Mouse (Mus musculus) heart, adult 11 months (tissue): Measurements from ENCODE around the gene Foxi1.
"Not testable (repeated sequence)": the region's sequence is repeated elsewhere in the genome, so short reads cannot be mapped to it uniquely, and the experiment has no call there.

Experiments used
- DNase-seq: peaks from one replicate; pipeline ENCODE4 v3.0.0; 2022

Gene Foxi1

GRCm38 (mm10) chr11:34207989-34208388 lies at the start of gene Foxi1:
Foxi1 (minus strand) TSS chr11:34208089.
- DNase-seq = no peak

GRCm38 (mm10) chr11:34242979-34243378 lies 35.1 kb upstream of the Foxi1 start:
- DNase-seq = no peak

GRCm38 (mm10) chr11:34240252-34240651 lies 32.4 kb upstream of the Foxi1 start:
- DNase-seq = no peak

- peak; percentile 95 for DNase-seq
These were observed 31.8 kb upstream of the Foxi1 start for GRCm38 (mm10) chr11:34239691-34240090.

- no peak for DNase-seq
These were observed 29.0 kb upstream of the Foxi1 start for GRCm38 (mm10) chr11:34236885-34237284.

- DNase-seq = no peak
These were observed 28.3 kb upstream of the Foxi1 start for GRCm38 (mm10) chr11:34236091-34236759.

- DNase-seq = no peak
These were observed 21.0 kb upstream of the Foxi1 start for GRCm38 (mm10) chr11:34228758-34229364.

- DNase-seq = no peak
These were observed 19.3 kb upstream of the Foxi1 start for GRCm38 (mm10) chr11:34227180-34227579.

- not testable (repeated sequence) for DNase-seq
These were observed 12.7 kb upstream of the Foxi1 start for GRCm38 (mm10) chr11:34220596-34220995.

- no peak for DNase-seq
These were observed 5.0 kb upstream of the Foxi1 start for GRCm38 (mm10) chr11:34212853-34213252.

- no peak for DNase-seq
These were observed 5.1 kb downstream of the Foxi1 start for GRCm38 (mm10) chr11:34202769-34203168.

GRCm38 (mm10) chr11:34195142-34195541 lies 12.7 kb downstream of the Foxi1 start:
- DNase-seq = no peak

- DNase-seq = no peak
These were observed 13.5 kb downstream of the Foxi1 start for GRCm38 (mm10) chr11:34194158-34194941.

- peak; percentile 89 for DNase-seq
These were observed 14.2 kb downstream of the Foxi1 start for GRCm38 (mm10) chr11:34193658-34194057.

- DNase-seq = peak; percentile 93
These were observed 23.6 kb downstream of the Foxi1 start for GRCm38 (mm10) chr11:34184266-34184665.

- DNase-seq = peak; percentile 97
These were observed 26.4 kb downstream of the Foxi1 start for GRCm38 (mm10) chr11:34181214-34182117.

GRCm38 (mm10) chr11:34178752-34179151 lies 29.1 kb downstream of the Foxi1 start:
- no peak for DNase-seq

- no peak for DNase-seq
These were observed 31.5 kb downstream of the Foxi1 start for GRCm38 (mm10) chr11:34176371-34176770.

- DNase-seq = no peak
These were observed 36.7 kb downstream of the Foxi1 start for GRCm38 (mm10) chr11:34171221-34171620.

- peak; percentile 93 for DNase-seq
These were observed 38.4 kb downstream of the Foxi1 start for GRCm38 (mm10) chr11:34169464-34169894.

- DNase-seq = no peak
These were observed 41.5 kb downstream of the Foxi1 start for GRCm38 (mm10) chr11:34166392-34166791.

GRCm38 (mm10) chr11:34165278-34165677 lies 42.6 kb downstream of the Foxi1 start:
- DNase-seq = peak; percentile 53

- no peak for DNase-seq
These were observed 49.0 kb downstream of the Foxi1 start for GRCm38 (mm10) chr11:34158916-34159315.
